Mouse (Mus musculus): Measurements from ENCODE around the gene Ssh3.

- TF ChIP-seq EP300 (IDR thresholded peaks at IDR 0.05; ENCODE audit: low read depth) (no peak), CTCF (IDR thresholded peaks at IDR 0.05; ENCODE audit: low read depth) (no peak)
Measured at GRCm38 (mm10) chr19:4218293-4218692, 50.7 kb downstream of the Ssh3 start.

Measured in heart, postnatal 0 days (tissue).